Comparison of ENCODE assay signal across 13 mouse cellular contexts in the genomic region with DNA sequence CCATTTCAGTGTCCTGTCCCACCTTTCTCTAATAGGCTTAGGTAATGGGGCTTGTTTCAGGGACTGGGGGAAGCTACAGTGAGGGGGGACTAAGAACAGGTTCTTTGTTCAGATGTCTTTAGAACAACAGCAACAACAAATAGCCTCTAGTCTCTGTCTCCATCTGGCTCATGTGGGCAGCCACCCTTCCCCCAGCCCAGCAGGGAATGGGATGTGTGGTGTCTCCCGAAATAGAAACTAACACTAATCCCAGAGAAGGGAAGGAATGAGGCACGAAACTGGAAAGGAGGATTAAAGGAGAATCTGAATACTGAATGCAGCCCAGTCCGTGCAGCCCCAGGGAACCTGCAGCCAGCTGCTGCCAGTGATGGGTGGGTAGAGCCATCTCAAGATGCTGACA. TPM values are rescaled to one million over a fixed set of nuclear protein-coding genes. Genes with fewer than 3 reads are reported as not detected.
A peak's percentile ranks its signal among the peaks of the same experiment; 100 is the strongest.
DNase-seq lines count a peak whose midpoint lies in the region; TF ChIP-seq lines count a peak whose summit lies in the region.
"Had no signal": no experiment of that assay in that cellular context is flagged by ENCODE, and none has a peak within 500 bp of the region (broad histone marks: within the 10 kb centered on the region; RNA-seq: fewer than 3 reads in every experiment).

No protein-coding gene starts in this region.

- no peak overlapping the region for H3K4me3 ChIP-seq in ES-Bruce4 (ENCODE audit: low read depth, low read length)
- H3K4me3 ChIP-seq in macrophage (ENCODE audit: inconsistent target), result no peak overlapping the region
- H3K4me3 ChIP-seq: erythroblast, embryonic 14.5 days; megakaryocyte, embryonic 14.5 days had no signal

- H3K9me3 ChIP-seq in ES-Bruce4 (replicated peaks; ENCODE audit: control insufficient read depth, insufficient read depth, low read length, poor library complexity, severe bottlenecking), result no peaks in the 10 kb centered on the region
- H3K9me3 ChIP-seq: megakaryocyte, embryonic 14.5 days had no signal

- TF ChIP-seq POLR2A in ES-Bruce4 (IDR thresholded peaks at IDR 0.05; ENCODE audit: insufficient read depth, low read length), result no peak

- no peaks in the 10 kb centered on the region; the same call in 1 of the 2 replicates for H3K79me2 ChIP-seq in macrophage (ENCODE audit: inconsistent target)

- H3K27ac ChIP-seq in ES-Bruce4 (ENCODE audit: insufficient read depth, low read length) (peak overlapping the region; percentile 87), macrophage (0 out of 2 replicates have a peak overlapping the region, but pooled peaks have one; percentile 7)
- H3K27ac ChIP-seq: hindbrain, postnatal 0 days had no signal

- H3K27me3 ChIP-seq in ES-Bruce4 (ENCODE audit: control insufficient read depth, insufficient read depth, low read length, poor library complexity, severe bottlenecking), result no peaks in the 10 kb centered on the region
- H3K27me3 ChIP-seq: megakaryocyte, embryonic 14.5 days had no signal

- H3K36me3 ChIP-seq in ES-Bruce4 (ENCODE audit: control insufficient read depth, insufficient read depth, low read length, poor library complexity, severe bottlenecking) (peaks cover 4% of the 10 kb centered on the region; the same call in 1 of the 2 replicates), macrophage (ENCODE audit: inconsistent target) (0 out of 2 replicates have a peak, but pooled peaks cover 4% of the 10 kb centered on the region)

- 87% methylated on average over 3 of the region's 3 CpGs for WGBS in macrophage (ENCODE audit: missing documents)

- peak; percentile 90 for DNase-seq in heart, adult 11 months
- no peak for DNase-seq in heart, postnatal 25 days (ENCODE audit: low spot score)
- peak; percentile 49 to 54 for DNase-seq in cerebellum, postnatal 10 days
- no peak for DNase-seq in ovary, postnatal 10 days (ENCODE audit: low spot score)
- DNase-seq in c-Kit-positive CD71-positive TER-119-positive erythroid progenitor cells, embryonic 14.5 days (ENCODE audit: low spot score), result no peak
- no peak for DNase-seq in thymus, postnatal 10 days (ENCODE audit: low spot score in 2 of 2)
- DNase-seq: adrenal gland, postnatal 14 days had no signal

- peak; percentile 96 for TF ChIP-seq EP300 in ES-Bruce4 (IDR thresholded peaks at IDR 0.05; ENCODE audit: insufficient read depth, low read depth, low read length)

- no peak for TF ChIP-seq CTCF in ES-Bruce4 (IDR thresholded peaks at IDR 0.05; ENCODE audit: low read depth, low read length)

- no peak overlapping the region for H3K9ac ChIP-seq in ES-Bruce4 (ENCODE audit: low read depth, poor library complexity, severe bottlenecking)

- intact Hi-C loops in heart, postnatal 25 days (cut with DNase I), result no loop called here

- H3K4me1 ChIP-seq in ES-Bruce4 (ENCODE audit: control insufficient read depth, insufficient read depth, low read length), result peaks cover 5% of the 10 kb centered on the region

RNA-seq across cellular contexts. Expression of gene Plekha1, which starts 22.4 kb away (rescaled TPM):
- 10 to 100 TPM; 37.3 to 42.6 TPM for total RNA-seq in heart, postnatal 25 days (2021)
- polyA plus RNA-seq in ES-Bruce4 (2011; ENCODE audit: insufficient read depth, insufficient read length, low read depth, missing spikeins) (183 and 196 TPM in 2 replicates), macrophage (2018) (25.9 to 52.3 TPM (median 40.6 TPM) in 3 replicates)
- 100 to 1,000 TPM; 109 to 365 (median 188) TPM for total RNA-seq in macrophage (2018; cell fraction: chromatin; rRNA removed)
- total RNA-seq in macrophage (2018; cell fraction: cytosol; rRNA removed), result 10 to 100 TPM; 24.2 to 55.3 (median 42.7) TPM
- 100 to 1,000 TPM in 18 of 26 experiments, 10 to 100 TPM in 8; 73.7 to 209 (median 112) TPM for total RNA-seq in macrophage (2018; cell fraction: nucleus; rRNA removed)
- polyA plus RNA-seq: erythroblast, embryonic 14.5 days had no signal

RNA-seq across cellular contexts. Expression of gene Htra1, which starts 48.0 kb away (rescaled TPM):
- total RNA-seq in heart, postnatal 25 days (2021), result 100 to 1,000 TPM; 122 to 142 TPM
- polyA plus RNA-seq in ES-Bruce4 (2011; ENCODE audit: insufficient read depth, insufficient read length, low read depth, missing spikeins), result 33.2 and 34.2 TPM in 2 replicates
- total RNA-seq in macrophage (2018; cell fraction: chromatin; rRNA removed), result 10 to 100 TPM in 9 of 26 experiments, 1 to 10 TPM in 13, under 1 TPM in 4; 0.45 to 41.4 (median 4.1) TPM
- 10 to 100 TPM in 14 of 26 experiments, 1 to 10 TPM in 12; 2.6 to 28.6 (median 10.9) TPM for total RNA-seq in macrophage (2018; cell fraction: cytosol; rRNA removed)
- total RNA-seq in macrophage (2018; cell fraction: nucleus; rRNA removed), result 10 to 100 TPM in 15 of 26 experiments, 1 to 10 TPM in 10, under 1 TPM in 1; 0.49 to 23.2 (median 13.6) TPM
- 2.5 to 13.3 TPM (median 3.4 TPM) in 3 replicates for polyA plus RNA-seq in macrophage (2018)
- total RNA-seq: CH12.LX had no signal
- polyA plus RNA-seq: erythroblast, embryonic 14.5 days had no signal

Comparison
In these comparisons a context has a peak if more than half of its experiments do, and no peak if none do; other contexts are left out.
1. DNase-seq: peak in heart, adult 11 months (single experiment) and cerebellum, postnatal 10 days (2 of 2); none in heart, postnatal 25 days (single experiment), ovary, postnatal 10 days (single experiment), c-Kit-positive CD71-positive TER-119-positive erythroid progenitor cells, embryonic 14.5 days (single experiment) and thymus, postnatal 10 days (0 of 2).